Mouse (Mus musculus) right cerebral cortex, postnatal 4 days (tissue): ENCODE measurements around the gene Ppl.

Experiments
- DNase-seq: peaks from one replicate; pipeline ENCODE4 v3.0.0-alpha.2; 2022

Ppl gene

DNA sequence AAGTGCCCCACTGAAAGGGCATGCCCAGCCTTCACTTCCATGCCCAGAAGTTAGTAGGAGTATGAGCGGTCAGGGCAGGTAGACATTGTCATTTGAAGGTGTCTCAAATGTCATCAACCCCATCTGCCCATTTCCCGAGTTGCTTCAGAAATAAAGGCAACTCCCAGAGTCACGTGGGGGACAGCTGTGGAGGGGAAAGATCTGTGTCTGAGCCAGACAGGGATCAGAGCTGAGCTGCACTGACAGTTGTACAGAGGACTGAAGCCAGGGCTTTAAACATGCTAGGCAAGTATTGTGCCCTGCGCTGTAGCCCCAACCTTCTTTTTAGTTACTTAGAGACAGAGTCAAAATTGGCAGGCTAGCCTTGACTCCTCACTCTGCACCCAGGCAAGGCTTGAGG is 12.4 kb downstream of the Ppl start:
- no peak for DNase-seq

- DNase-seq = no peak
Measured at GRCm38 (mm10) chr16:5119385-5119784, 12.8 kb downstream of the Ppl start.

GRCm38 (mm10) chr16:5113582-5113981 is 18.6 kb downstream of the Ppl start:
- DNase-seq = no peak

GRCm38 (mm10) chr16:5113002-5113550 is 19.1 kb downstream of the Ppl start:
- DNase-seq = no peak

DNA sequence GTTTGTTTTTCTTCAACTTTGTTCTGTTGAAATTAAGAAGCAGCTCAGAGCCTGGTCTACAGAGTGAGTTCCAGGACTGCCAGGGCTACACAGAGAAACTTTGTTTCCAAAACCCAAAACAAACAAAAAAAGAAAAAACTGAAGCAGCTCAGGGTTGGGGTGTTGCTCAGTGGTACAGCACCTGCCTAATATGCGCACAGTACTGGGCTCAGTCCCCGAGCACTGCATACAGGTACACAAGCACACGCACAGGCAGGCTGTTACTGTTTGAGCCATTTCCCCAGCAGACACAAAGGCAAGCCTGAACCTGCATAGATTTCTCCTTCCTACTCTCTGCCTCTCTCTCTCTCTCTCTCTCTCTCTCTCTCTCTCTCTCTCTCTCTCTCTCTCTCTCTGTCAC is 21.2 kb downstream of the Ppl start:
- DNase-seq = no peak

GRCm38 (mm10) chr16:5109877-5110276 is 22.3 kb downstream of the Ppl start:
- no peak for DNase-seq

GRCm38 (mm10) chr16:5101000-5101399 is 31.2 kb downstream of the Ppl start:
- DNase-seq = no peak

DNA sequence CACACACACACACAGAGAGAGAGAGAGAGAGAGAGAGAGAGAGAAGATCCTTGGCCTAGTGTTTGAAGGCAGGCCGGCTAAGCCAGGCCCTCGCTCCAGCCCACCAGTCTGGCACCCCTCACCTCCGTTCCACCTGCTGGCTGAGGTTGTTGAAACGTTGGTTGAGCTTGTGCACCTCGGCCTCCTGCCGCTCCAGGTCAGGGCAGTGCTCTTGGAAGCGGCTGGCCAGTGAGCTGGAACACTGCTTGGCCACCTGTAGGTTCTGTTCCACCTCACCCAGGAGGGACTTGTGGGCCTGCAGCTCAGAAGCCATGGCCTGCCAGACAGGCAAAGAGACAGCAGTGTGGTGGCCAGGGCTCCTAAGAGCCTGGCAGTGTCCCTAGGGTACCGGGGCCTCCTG is 35.7 kb downstream of the Ppl start:
- DNase-seq = no peak

GRCm38 (mm10) chr16:5093285-5093684 is 38.9 kb downstream of the Ppl start:
- no peak for DNase-seq

DNA sequence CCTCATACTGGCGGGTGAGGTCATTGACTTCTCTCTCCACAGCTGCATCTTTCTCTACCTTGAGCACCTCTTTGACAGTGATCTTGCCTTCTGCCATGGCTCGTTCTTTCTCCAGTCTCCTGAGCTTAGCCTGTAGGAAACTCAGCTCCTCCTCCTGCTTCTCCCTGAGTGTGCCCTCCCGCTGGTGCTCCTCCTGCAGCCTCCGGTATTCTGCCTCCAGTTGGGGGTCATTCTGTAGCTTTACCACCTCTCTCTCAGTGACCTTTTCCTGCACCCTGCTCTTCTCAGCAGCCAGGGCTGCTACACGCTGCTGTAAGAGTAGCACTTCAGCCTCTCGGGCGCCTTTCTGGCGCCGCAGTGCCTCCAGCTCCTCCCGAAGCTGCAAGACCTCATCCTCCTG is 43.2 kb downstream of the Ppl start:
- DNase-seq = no peak

GRCm38 (mm10) chr16:5086179-5086578 is 46.0 kb downstream of the Ppl start:
- no peak for DNase-seq

DNA sequence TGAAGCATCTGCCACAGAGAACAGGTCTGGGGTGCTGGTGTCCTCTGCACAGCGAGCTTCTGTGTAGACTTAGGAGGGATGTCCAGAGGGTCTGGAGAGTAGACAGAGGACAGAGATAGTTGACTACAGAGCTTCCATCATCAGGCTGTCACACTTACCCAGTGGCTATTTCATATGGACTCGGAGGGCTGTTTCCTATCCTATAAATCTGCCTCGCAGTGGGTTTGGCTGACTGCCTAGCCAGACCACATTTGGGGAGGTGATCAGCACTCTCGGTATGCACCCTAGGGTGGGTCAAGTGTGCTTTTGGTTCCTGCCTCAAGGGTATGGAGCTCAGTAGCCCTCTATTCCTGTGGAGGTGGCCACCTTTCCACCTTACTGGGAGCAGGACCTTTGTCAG is 47.0 kb downstream of the Ppl start:
- no peak for DNase-seq

GRCm38 (mm10) chr16:5074341-5074740 is 57.9 kb downstream of the Ppl start:
- DNase-seq = no peak

- DNase-seq = no peak
Measured at GRCm38 (mm10) chr16:5071974-5072373, 60.2 kb downstream of the Ppl start.

DNA sequence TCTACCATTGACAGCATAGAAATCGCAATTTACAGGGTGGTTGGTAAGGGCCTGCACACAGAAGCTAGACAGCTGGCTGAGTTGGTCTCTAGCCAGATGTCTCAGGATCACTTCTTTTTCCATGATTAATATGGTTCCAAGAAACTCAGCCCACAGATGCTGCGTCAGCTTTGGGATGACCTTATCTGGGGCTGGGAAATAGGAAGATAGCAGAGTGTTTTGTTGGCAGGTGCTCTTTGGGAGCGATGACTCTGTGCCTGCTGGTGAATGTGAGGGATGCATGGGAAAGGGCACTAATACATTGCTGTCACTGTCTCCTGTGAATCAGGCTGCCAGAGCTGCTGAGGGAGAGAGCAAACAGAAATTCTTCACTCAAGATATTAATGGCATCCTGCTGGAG is 61.9 kb downstream of the Ppl start:
- no peak for DNase-seq

DNA sequence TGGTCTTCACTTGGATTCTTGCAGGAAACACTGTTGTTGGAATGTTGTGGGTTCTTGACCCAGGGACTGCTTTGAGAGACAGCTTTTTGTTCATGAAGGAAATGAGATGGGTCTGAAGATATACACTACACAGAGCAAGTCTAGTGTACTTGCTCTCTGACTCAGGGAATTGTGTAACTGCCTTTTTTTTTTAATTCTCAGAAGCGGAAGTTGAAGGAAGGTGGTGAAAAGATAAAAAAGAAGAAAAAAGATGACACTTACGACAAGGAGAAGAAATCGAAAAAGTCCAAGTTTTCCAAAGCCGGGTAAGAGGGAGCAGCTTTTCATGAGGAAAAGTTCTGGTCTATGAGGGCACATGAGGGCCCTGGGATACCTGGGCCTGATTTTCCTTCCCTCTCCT is 68.7 kb downstream of the Ppl start:
- DNase-seq = no peak

DNA sequence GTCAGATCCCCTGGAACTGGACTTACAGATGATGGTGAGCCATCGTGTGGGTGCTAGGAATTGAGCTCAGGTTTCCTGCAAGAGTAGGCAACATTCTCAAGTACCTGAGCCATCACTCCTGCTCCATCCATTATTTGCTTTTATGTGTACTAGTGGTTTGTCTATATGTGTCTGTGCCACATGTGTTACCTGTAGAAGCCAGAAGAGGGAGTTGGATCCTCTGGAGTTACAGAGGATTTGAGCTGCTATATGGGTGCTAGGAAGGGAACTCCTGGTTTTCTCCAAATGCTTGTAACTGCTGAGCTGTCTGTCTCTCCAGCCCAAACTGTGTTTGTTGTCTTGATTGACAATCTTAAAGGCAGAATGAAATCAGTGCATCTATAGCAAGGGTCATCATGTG is 74.1 kb downstream of the Ppl start:
- DNase-seq = no peak

DNA sequence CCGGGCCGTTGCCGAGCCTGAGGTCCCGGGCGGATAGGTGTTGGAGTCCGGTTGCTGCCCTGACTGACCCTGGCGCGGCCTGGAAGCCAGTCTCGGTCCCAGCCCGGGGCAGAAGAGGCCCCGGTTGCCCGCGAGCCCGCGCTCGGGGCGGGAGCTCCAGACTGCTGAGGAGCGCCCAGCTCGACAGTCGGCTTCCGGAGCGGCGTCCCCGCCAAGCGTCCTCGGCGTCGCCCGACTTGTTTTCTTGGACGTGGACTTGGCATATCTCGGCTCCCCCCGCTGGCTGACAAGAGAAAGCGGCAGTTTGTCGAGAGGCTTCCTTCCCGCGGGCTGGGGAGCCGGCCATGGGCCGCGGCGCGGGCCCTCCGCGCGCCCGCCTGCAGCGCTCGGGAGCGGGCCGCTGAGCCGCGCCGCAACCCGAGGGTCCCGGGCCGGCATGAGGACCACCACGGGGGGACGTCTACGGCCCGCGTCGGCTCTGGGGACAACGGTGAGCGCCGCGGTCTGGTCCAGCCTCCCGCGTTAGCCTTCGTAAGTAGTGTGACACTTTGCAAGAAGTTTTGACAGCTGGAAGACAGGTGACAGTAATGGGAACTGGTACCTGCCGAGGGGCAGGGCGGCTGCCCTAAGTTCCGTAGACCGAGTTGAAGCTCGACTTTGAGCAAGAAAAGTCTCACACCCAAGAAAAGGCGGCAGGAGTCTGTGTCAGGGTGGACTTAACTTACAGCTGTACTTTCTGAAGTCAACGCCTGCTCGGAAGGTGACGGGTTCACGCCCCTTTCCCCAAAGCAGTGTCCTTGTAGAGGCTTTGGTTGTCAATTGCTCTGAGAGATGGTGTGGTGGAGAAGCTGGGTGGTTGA is 81.7 kb downstream of the Ppl start:
- peak; percentile 72 for DNase-seq

- peak; percentile 98 for DNase-seq
Measured at GRCm38 (mm10) chr16:5049774-5050234, 82.4 kb downstream of the Ppl start, which contains the start of the genes Glyr1 and Ubn1. Gene Glyr1 (minus strand): TSS chr16:5049863. Gene Ubn1 (plus strand): TSS chr16:5050057.

- DNase-seq = no peak
Measured at GRCm38 (mm10) chr16:5049182-5049773, 82.9 kb downstream of the Ppl start.

- no peak for DNase-seq
Measured at GRCm38 (mm10) chr16:5045322-5045721, 86.9 kb downstream of the Ppl start.

GRCm38 (mm10) chr16:5036649-5037234 is 95.5 kb downstream of the Ppl start:
- DNase-seq = no peak
